Mouse (Mus musculus): ENCODE data around the gene Gm20388. TPM values are rescaled to one million over a fixed set of nuclear protein-coding genes. Genes with fewer than 3 reads are reported as not detected.

Gene Gm20388
- polyA plus RNA-seq, 1 experiment: not detected

- no peak overlapping the region for H3K27ac ChIP-seq (ENCODE audit: insufficient read depth, low read depth, low read length)
- H3K4me1 ChIP-seq (ENCODE audit: control insufficient read depth, insufficient read depth, low read length): no peaks in the 10 kb centered on the region
- H3K4me3 ChIP-seq (ENCODE audit: insufficient read depth, low read depth, low read length): no peak overlapping the region
- 72% methylated on average over 33 of the region's 33 CpGs for WGBS
- no peak for TF ChIP-seq POLR2A (IDR thresholded peaks at IDR 0.05; ENCODE audit: insufficient read depth, low read depth, low read length)
- no peak for TF ChIP-seq CTCF (IDR thresholded peaks at IDR 0.05; ENCODE audit: insufficient read depth, low read depth, low read length)
Measured at GRCm38 (mm10) chr8:121220103-121220899, 1309.7 kb downstream of the Gm20388 start.

DNA sequence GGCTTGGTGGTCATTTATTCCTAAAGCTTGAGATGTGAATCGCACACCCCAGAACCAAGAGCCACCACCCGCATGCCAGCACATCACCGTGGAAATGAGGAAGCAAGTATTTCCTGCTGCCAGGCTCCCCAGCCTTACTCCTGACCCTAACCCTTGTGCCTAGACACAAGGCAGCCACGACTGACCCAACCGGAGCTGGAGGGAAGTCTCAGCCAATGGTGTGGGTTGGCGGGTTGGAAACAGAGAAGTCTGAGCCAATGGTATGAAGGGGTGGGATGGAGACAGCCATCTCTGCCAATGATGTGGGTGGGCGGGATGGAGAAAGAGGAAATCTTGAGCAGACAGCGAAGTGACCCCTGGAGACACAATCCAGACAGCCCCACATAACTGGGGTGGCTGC is 1314.1 kb downstream of the Gm20388 start:
- Histone ChIP-seq H3K4me1 (ENCODE audit: control insufficient read depth, insufficient read depth, low read length) (peaks cover 5% of the 10 kb centered on the region; the same call in 1 of the 2 replicates), H3K27ac (ENCODE audit: insufficient read depth, low read depth, low read length) (no peak overlapping the region), H3K4me3 (ENCODE audit: insufficient read depth, low read depth, low read length) (no peak overlapping the region)
- TF ChIP-seq CTCF (IDR thresholded peaks at IDR 0.05; ENCODE audit: insufficient read depth, low read depth, low read length) (no peak), POLR2A (IDR thresholded peaks at IDR 0.05; ENCODE audit: insufficient read depth, low read depth, low read length) (no peak)
- 85% methylated on average over 8 of the region's 8 CpGs for WGBS

GRCm38 (mm10) chr8:121227756-121228155 is 1317.1 kb downstream of the Gm20388 start:
- Histone ChIP-seq H3K4me1 (ENCODE audit: control insufficient read depth, insufficient read depth, low read length) (peaks cover 5% of the 10 kb centered on the region; the same call in 1 of the 2 replicates), H3K27ac (ENCODE audit: insufficient read depth, low read depth, low read length) (no peak overlapping the region), H3K4me3 (ENCODE audit: insufficient read depth, low read depth, low read length) (no peak overlapping the region)
- 76% methylated on average over 18 of the region's 18 CpGs for WGBS
- TF ChIP-seq POLR2A (IDR thresholded peaks at IDR 0.05; ENCODE audit: insufficient read depth, low read depth, low read length) (no peak), CTCF (IDR thresholded peaks at IDR 0.05; ENCODE audit: insufficient read depth, low read depth, low read length) (no peak)

DNA sequence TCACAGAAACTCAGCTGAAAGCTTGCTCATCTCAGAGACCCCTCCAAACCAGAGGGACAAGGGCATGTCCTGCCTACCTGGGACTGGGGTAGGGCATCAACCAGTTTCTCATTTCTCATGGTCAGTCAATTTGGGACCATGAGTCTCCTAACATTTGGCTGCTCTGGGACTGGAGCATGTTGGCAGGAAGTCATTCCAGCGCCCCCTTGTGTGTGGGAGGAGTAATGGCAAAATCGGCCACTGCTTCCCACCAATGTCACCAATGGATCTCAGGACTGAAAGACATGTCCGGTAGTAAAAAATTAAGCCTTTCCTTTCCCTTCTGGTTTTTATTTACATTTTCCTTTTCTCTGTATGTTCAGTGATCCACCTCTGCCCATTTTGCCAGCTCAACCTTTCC is 1318.3 kb downstream of the Gm20388 start:
- peaks cover 5% of the 10 kb centered on the region; the same call in 1 of the 2 replicates for H3K4me1 ChIP-seq (ENCODE audit: control insufficient read depth, insufficient read depth, low read length)
- 69% methylated on average over 3 of the region's 3 CpGs for WGBS
- H3K27ac ChIP-seq (ENCODE audit: insufficient read depth, low read depth, low read length): no peak overlapping the region
- H3K4me3 ChIP-seq (ENCODE audit: insufficient read depth, low read depth, low read length): no peak overlapping the region
- TF ChIP-seq CTCF (IDR thresholded peaks at IDR 0.05; ENCODE audit: insufficient read depth, low read depth, low read length) (no peak), POLR2A (IDR thresholded peaks at IDR 0.05; ENCODE audit: insufficient read depth, low read depth, low read length) (no peak)

DNA sequence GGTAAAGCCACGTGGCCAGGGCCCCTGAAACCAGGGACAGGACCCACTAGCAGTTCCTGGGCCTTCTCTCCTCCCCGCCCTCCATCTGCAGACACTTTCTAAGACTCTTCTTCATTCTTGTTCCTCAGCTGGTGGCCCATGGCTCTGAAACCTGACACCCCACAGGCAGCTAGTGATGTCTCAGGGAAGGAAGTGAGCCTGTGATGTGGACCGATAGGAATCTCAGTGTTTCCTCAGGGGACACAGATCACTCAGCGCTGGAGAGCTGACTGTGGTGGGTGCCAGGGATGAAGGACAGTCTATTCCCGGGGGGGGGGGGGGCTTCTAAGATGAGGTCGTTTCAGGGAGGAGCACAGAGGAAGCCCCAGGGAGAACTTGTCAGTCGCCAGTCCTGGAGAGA is 1318.9 kb downstream of the Gm20388 start:
- H3K27ac ChIP-seq (ENCODE audit: insufficient read depth, low read depth, low read length): no peak overlapping the region
- 60% methylated on average over 7 of the region's 7 CpGs for WGBS
- H3K4me1 ChIP-seq (ENCODE audit: control insufficient read depth, insufficient read depth, low read length): peaks cover 5% of the 10 kb centered on the region; the same call in 1 of the 2 replicates
- TF ChIP-seq POLR2A (IDR thresholded peaks at IDR 0.05; ENCODE audit: insufficient read depth, low read depth, low read length) (no peak), CTCF (IDR thresholded peaks at IDR 0.05; ENCODE audit: insufficient read depth, low read depth, low read length) (no peak)
- H3K4me3 ChIP-seq (ENCODE audit: insufficient read depth, low read depth, low read length): no peak overlapping the region

GRCm38 (mm10) chr8:121233196-121233595 is 1322.6 kb downstream of the Gm20388 start:
- Histone ChIP-seq H3K4me3 (ENCODE audit: insufficient read depth, low read depth, low read length) (no peak overlapping the region), H3K27ac (ENCODE audit: insufficient read depth, low read depth, low read length) (no peak overlapping the region), H3K4me1 (ENCODE audit: control insufficient read depth, insufficient read depth, low read length) (no peaks in the 10 kb centered on the region)
- WGBS: 55% methylated on average over 4 of the region's 4 CpGs
- TF ChIP-seq CTCF (IDR thresholded peaks at IDR 0.05; ENCODE audit: insufficient read depth, low read depth, low read length) (no peak), POLR2A (IDR thresholded peaks at IDR 0.05; ENCODE audit: insufficient read depth, low read depth, low read length) (no peak)

- WGBS: 68% methylated on average over 7 of the region's 7 CpGs
- no peaks in the 10 kb centered on the region for H3K4me1 ChIP-seq (ENCODE audit: control insufficient read depth, insufficient read depth, low read length)
- TF ChIP-seq CTCF (IDR thresholded peaks at IDR 0.05; ENCODE audit: insufficient read depth, low read depth, low read length) (no peak), POLR2A (IDR thresholded peaks at IDR 0.05; ENCODE audit: insufficient read depth, low read depth, low read length) (no peak)
- no peak overlapping the region for H3K4me3 ChIP-seq (ENCODE audit: insufficient read depth, low read depth, low read length)
- H3K27ac ChIP-seq (ENCODE audit: insufficient read depth, low read depth, low read length): no peak overlapping the region
Measured at GRCm38 (mm10) chr8:121234915-121235314, 1324.3 kb downstream of the Gm20388 start.

- H3K4me1 ChIP-seq (ENCODE audit: control insufficient read depth, insufficient read depth, low read length): peaks cover 9% of the 10 kb centered on the region
- 84% methylated on average over 6 of the region's 6 CpGs for WGBS
- TF ChIP-seq CTCF (IDR thresholded peaks at IDR 0.05; ENCODE audit: insufficient read depth, low read depth, low read length) (no peak), POLR2A (IDR thresholded peaks at IDR 0.05; ENCODE audit: insufficient read depth, low read depth, low read length) (no peak)
- no peak overlapping the region for H3K4me3 ChIP-seq (ENCODE audit: insufficient read depth, low read depth, low read length)
- no peak overlapping the region for H3K27ac ChIP-seq (ENCODE audit: insufficient read depth, low read depth, low read length)
Measured at GRCm38 (mm10) chr8:121239640-121240039, 1329.0 kb downstream of the Gm20388 start.

- Histone ChIP-seq H3K27ac (ENCODE audit: insufficient read depth, low read depth, low read length) (no peak overlapping the region), H3K4me3 (ENCODE audit: insufficient read depth, low read depth, low read length) (no peak overlapping the region), H3K4me1 (ENCODE audit: control insufficient read depth, insufficient read depth, low read length) (peaks cover 9% of the 10 kb centered on the region)
- TF ChIP-seq CTCF (IDR thresholded peaks at IDR 0.05; ENCODE audit: insufficient read depth, low read depth, low read length): no peak
- TF ChIP-seq POLR2A (IDR thresholded peaks at IDR 0.05; ENCODE audit: insufficient read depth, low read depth, low read length): no peak
- 19% methylated on average over 14 of the region's 14 CpGs for WGBS
Measured at GRCm38 (mm10) chr8:121241761-121242552, 1331.3 kb downstream of the Gm20388 start.

All from olfactory bulb, adult 2 months (tissue).